Comparison of ENCODE assay signal across 11 mouse cellular contexts in genomic region chr13:21033176-21033575, GRCm38 (mm10). TPM values are rescaled to one million over a fixed set of nuclear protein-coding genes. Genes with fewer than 3 reads are reported as not detected.
DNase-seq lines count a peak whose midpoint lies in the region; ATAC-seq and TF ChIP-seq lines count a peak whose summit lies in the region.
"Had no signal": no experiment of that assay in that cellular context is flagged by ENCODE, and none has a peak within 500 bp of the region (broad histone marks: within the 10 kb centered on the region; RNA-seq: fewer than 3 reads in every experiment).

No protein-coding gene starts in this region.

- TF ChIP-seq POLR2A in liver, adult 2 months (IDR thresholded peaks at IDR 0.05; ENCODE audit: extremely low read depth, insufficient read depth, low read length) = no peak

- no peak overlapping the region for H3K4me2 ChIP-seq in liver, embryonic 11.5 days
- H3K4me2 ChIP-seq: heart, embryonic 15.5 days had no signal

- no peak for ATAC-seq in liver, embryonic 11.5 days (replicated peaks; ENCODE audit: low FRiP score)

- H3K27ac ChIP-seq in liver, adult 2 months (replicated peaks; ENCODE audit: insufficient read depth, low read depth, low read length) = no peak overlapping the region
- H3K27ac ChIP-seq in liver, embryonic 11.5 days (ENCODE audit: low read depth, low read length) = no peak overlapping the region
- H3K27ac ChIP-seq: heart, embryonic 15.5 days had no signal

- H3K9ac ChIP-seq in liver, adult 2 months (ENCODE audit: low read depth, low read length) = no peak overlapping the region
- no peak overlapping the region for H3K9ac ChIP-seq in liver, embryonic 11.5 days (ENCODE audit: low read depth, low read length)
- H3K9ac ChIP-seq: heart, embryonic 15.5 days had no signal

- no peak overlapping the region for H3K4me3 ChIP-seq in liver, adult 2 months (ENCODE audit: insufficient read depth, low read depth, low read length)
- no peak overlapping the region for H3K4me3 ChIP-seq in liver, embryonic 11.5 days (ENCODE audit: low read depth, low read length)
- H3K4me3 ChIP-seq: heart, embryonic 15.5 days had no signal

- H3K36me3 ChIP-seq in liver, adult 2 months (ENCODE audit: control insufficient read depth, insufficient read depth, low read length) = no peaks in the 10 kb centered on the region
- no peaks in the 10 kb centered on the region for H3K36me3 ChIP-seq in liver, embryonic 11.5 days (ENCODE audit: control insufficient read depth, insufficient read depth, low read length)
- H3K36me3 ChIP-seq: heart, embryonic 15.5 days had no signal

- H3K9me3 ChIP-seq in liver, embryonic 11.5 days (ENCODE audit: control insufficient read depth, low read length) = no peaks in the 10 kb centered on the region
- H3K9me3 ChIP-seq: heart, embryonic 15.5 days had no signal

- no peak for DNase-seq in liver, adult 2 months (ENCODE audit: extremely low read depth, low read depth, low spot score)
- DNase-seq in liver, embryonic 11.5 days (ENCODE audit: low spot score) = no peak
- DNase-seq in cerebellum, postnatal 36 days = peak; percentile 82 to 86
- peak; percentile 12 to 25 for DNase-seq in layer of hippocampus, postnatal 36 days
- peak; percentile 49 to 53 for DNase-seq in right cerebral cortex, postnatal 10 days (ENCODE audit: low spot score in 2 of 2)
- DNase-seq in spleen, adult 12 weeks (ENCODE audit: low spot score) = no peak
- DNase-seq in thymus, postnatal 0 days (ENCODE audit: low spot score) = no peak
- DNase-seq in spleen, postnatal 14 days (ENCODE audit: low spot score in 2 of 2) = no peak
- DNase-seq: adrenal gland, postnatal 10 days had no signal

- H3K4me1 ChIP-seq in liver, adult 2 months (ENCODE audit: control insufficient read depth, insufficient read depth, low read length) = no peaks in the 10 kb centered on the region
- H3K4me1 ChIP-seq in liver, embryonic 11.5 days (replicated peaks; ENCODE audit: control insufficient read depth, insufficient read depth, low read length) = no peaks in the 10 kb centered on the region
- H3K4me1 ChIP-seq: heart, embryonic 15.5 days had no signal

- peak; percentile 41; the same call in 1 of the 2 replicates for TF ChIP-seq CTCF in liver, adult 2 months (IDR thresholded peaks at IDR 0.05; ENCODE audit: low read depth, low read length)

- 73% methylated on average over 3 of the region's 3 CpGs for WGBS in liver, adult 2 months
- 76% methylated on average over 3 of the region's 3 CpGs for WGBS in liver, embryonic 11.5 days

- no peaks in the 10 kb centered on the region for H3K79me2 ChIP-seq in liver, adult 2 months (ENCODE audit: control insufficient read depth, insufficient read depth, low read length)

- no peaks in the 10 kb centered on the region for H3K27me3 ChIP-seq in liver, adult 2 months (ENCODE audit: control insufficient read depth, insufficient read depth, low read length)
- H3K27me3 ChIP-seq in liver, embryonic 11.5 days (replicated peaks; ENCODE audit: control insufficient read depth, insufficient read depth, low read length) = no peaks in the 10 kb centered on the region
- H3K27me3 ChIP-seq: heart, embryonic 15.5 days had no signal

RNA-seq across cellular contexts. Expression of gene Olfr1370, which starts 41.6 kb away (rescaled TPM):
- total RNA-seq in liver, adult 2 months (2014; rRNA removed) = not detected in 2 replicates
- polyA plus RNA-seq in liver, adult 2 months (2012; rRNA removed) = not detected in 2 replicates
- polyA plus RNA-seq in liver, embryonic 11.5 days (2014; fragmentation: Nextera tagmentation; extraction: Ambion mirVana) = not detected in 2 replicates
- not detected for total RNA-seq in layer of hippocampus, postnatal 36 days (2021)
- polyA plus RNA-seq in thymus, postnatal 0 days (2015; fragmentation: Nextera tagmentation; extraction: Ambion mirVana) = not detected in 2 replicates
- total RNA-seq: adrenal gland, postnatal 10 days; left cerebral cortex, postnatal 25 days had no signal
- polyA plus RNA-seq: heart, embryonic 15.5 days had no signal

Comparison
In these comparisons a context has a peak if more than half of its experiments do, and no peak if none do; other contexts are left out.
1. DNase-seq: peak in cerebellum, postnatal 36 days (2 of 2), layer of hippocampus, postnatal 36 days (2 of 2) and right cerebral cortex, postnatal 10 days (2 of 2); none in liver, adult 2 months (single experiment), liver, embryonic 11.5 days (single experiment), spleen, adult 12 weeks (single experiment), thymus, postnatal 0 days (single experiment) and spleen, postnatal 14 days (0 of 2).